Mouse (Mus musculus) intestine, embryonic 15.5 days (tissue): ENCODE results near the gene Gabarapl2. TPM values are rescaled to one million over a fixed set of nuclear protein-coding genes. Genes with fewer than 3 reads are reported as not detected.
A peak's percentile ranks its signal among the peaks of the same experiment; 100 is the strongest.

Source experiments
- ATAC-seq: fragments of 200-750 bp; cut with Nextera tagmentation; 2 replicates; pipeline ENCODE4 v1.8.0; 2017; ENCODE audit warnings: moderate TSS enrichment, moderate library complexity
- H3K27ac ChIP-seq: fragments of 300-500 bp; sonication (generic); 2 replicates; pipeline ENCODE4 v1.5.1; 2015; ENCODE audit warnings: mild to moderate bottlenecking, inconsistent platforms
- H3K27me3 ChIP-seq: fragments of 300-500 bp; sonication (generic); replicated peaks from 2 replicates; pipeline ENCODE4 v1.6.1; 2015; ENCODE audit warnings: inconsistent platforms
- H3K36me3 ChIP-seq: fragments of 300-500 bp; sonication (generic); 2 replicates; pipeline ENCODE4 v1.6.1; 2015; ENCODE audit warnings: inconsistent platforms
- H3K4me1 ChIP-seq: fragments of 300-500 bp; sonication (generic); replicated peaks from 2 replicates; pipeline ENCODE4 v1.6.1; 2015; ENCODE audit warnings: inconsistent platforms
- H3K4me2 ChIP-seq: fragments of 300-500 bp; sonication (generic); replicated peaks from 2 replicates; pipeline ENCODE4 v1.6.1; 2015; ENCODE audit warnings: mild to moderate bottlenecking, inconsistent platforms
- H3K4me3 ChIP-seq: fragments of 300-500 bp; sonication (generic); replicated peaks from 2 replicates; pipeline ENCODE4 v1.5.1; 2015; ENCODE audit warnings: inconsistent platforms
- H3K9ac ChIP-seq: fragments of 300-500 bp; sonication (generic); 2 replicates; pipeline ENCODE4 v1.6.1; 2015; ENCODE audit warnings: inconsistent platforms
- H3K9me3 ChIP-seq: fragments of 300-500 bp; sonication (generic); 2 replicates; pipeline ENCODE4 v1.6.1; 2016; ENCODE audit warnings: inconsistent platforms
- WGBS: fragments of 180-500 bp; shearing (Covaris S2); methylation state at CpG from one replicate; pipeline ENCODE4 v1.1.7; 2015; 5-methylcytosine and 5-hydroxymethylcytosine counted together
- polyA plus RNA-seq: library from polyadenylated mRNA; unstranded; fragments of >200 nt; fragmentation: Nextera tagmentation; extraction: Ambion mirVana; gene quantifications from 2 replicates; pipeline ENCODE4 v1.2.1, GENCODE M21; 2015

The Gabarapl2 gene
- polyA plus RNA-seq, 1 experiment from 2014 or later, result 215 TPM

GRCm38 (mm10) chr8:111982116-111982515 is 41.6 kb downstream of the Gabarapl2 start:
- H3K4me1 ChIP-seq, result no peaks in the 10 kb centered on the region
- H3K27ac ChIP-seq, result no peak overlapping the region
- ATAC-seq, result no peak
- H3K9me3 ChIP-seq, result no peaks in the 10 kb centered on the region
- H3K27me3 ChIP-seq, result no peaks in the 10 kb centered on the region
- no peak overlapping the region for H3K4me3 ChIP-seq
- H3K36me3 ChIP-seq, result 0 out of 2 replicates have a peak, but pooled peaks cover 10% of the 10 kb centered on the region
- H3K4me2 ChIP-seq, result no peak overlapping the region
- no peak overlapping the region for H3K9ac ChIP-seq
- 73% methylated on average over 7 of the region's 7 CpGs for WGBS

GRCm38 (mm10) chr8:111984511-111984910 is 44.0 kb downstream of the Gabarapl2 start:
- H3K4me1 ChIP-seq, result no peaks in the 10 kb centered on the region

GRCm38 (mm10) chr8:111989911-111990310 is 49.4 kb downstream of the Gabarapl2 start:
- Histone ChIP-seq H3K27ac (no peak overlapping the region), H3K4me3 (no peak overlapping the region), H3K27me3 (no peaks in the 10 kb centered on the region), H3K4me1 (0 out of 2 replicates have a peak, but pooled peaks cover 3% of the 10 kb centered on the region), H3K4me2 (no peak overlapping the region), H3K9me3 (no peaks in the 10 kb centered on the region), H3K36me3 (peaks cover 21% of the 10 kb centered on the region), H3K9ac (no peak overlapping the region)
- ATAC-seq, result peak; percentile 1; the same call in 1 of the 2 replicates
- 12% methylated on average over 7 of the region's 7 CpGs for WGBS

More at GRCm38 (mm10) chr8:111984511-111984910, 44.0 kb downstream of the Gabarapl2 start:
- 72% methylated on average over 10 of the region's 10 CpGs for WGBS
- Histone ChIP-seq H3K9me3 (no peaks in the 10 kb centered on the region), H3K27me3 (no peaks in the 10 kb centered on the region), H3K4me3 (no peak overlapping the region), H3K36me3 (peaks cover 18% of the 10 kb centered on the region; the same call in 1 of the 2 replicates), H3K4me2 (no peak overlapping the region), H3K27ac (no peak overlapping the region), H3K9ac (no peak overlapping the region)
- ATAC-seq, result no peak

- H3K9me3 ChIP-seq, result no peaks in the 10 kb centered on the region
- ATAC-seq, result no peak
- no peaks in the 10 kb centered on the region for H3K27me3 ChIP-seq
- no peak overlapping the region for H3K27ac ChIP-seq
- H3K4me2 ChIP-seq, result peak overlapping the region; percentile 63
- 59% methylated on average over 8 of the region's 8 CpGs for WGBS
- H3K9ac ChIP-seq, result peak overlapping the region; percentile 78; the same call in 1 of the 2 replicates
- H3K4me1 ChIP-seq, result 0 out of 2 replicates have a peak, but pooled peaks cover 3% of the 10 kb centered on the region
- peaks cover 19% of the 10 kb centered on the region for H3K36me3 ChIP-seq
- peak overlapping the region; percentile 82 for H3K4me3 ChIP-seq
Measured at GRCm38 (mm10) chr8:111991278-111991677, 50.8 kb downstream of the Gabarapl2 start.

- Histone ChIP-seq H3K27ac (0 out of 2 replicates have a peak within 1 kb of the TSS, but pooled peaks have one; percentile 23), H3K27me3 (no peaks in the 10 kb centered on the region), H3K4me1 (0 out of 2 replicates have a peak, but pooled peaks cover 3% of the 10 kb centered on the region), H3K9ac (peak within 1 kb of the TSS; percentile 78), H3K4me3 (peak within 1 kb of the TSS; percentile 82), H3K9me3 (no peaks in the 10 kb centered on the region), H3K4me2 (peak within 1 kb of the TSS; percentile 63), H3K36me3 (peaks cover 25% of the 10 kb centered on the region)
- WGBS, result 4% methylated on average over 33 of the region's 33 CpGs
- ATAC-seq, result peak; percentile 97
Measured at GRCm38 (mm10) chr8:111992013-111992702, 51.7 kb downstream of the Gabarapl2 start, which contains the start of gene Adat1. TSS of gene Adat1 (minus strand) at chr8:111992302.

GRCm38 (mm10) chr8:111992703-111993039 is 52.2 kb downstream of the Gabarapl2 start:
- no peak for ATAC-seq
- H3K4me1 ChIP-seq, result 0 out of 2 replicates have a peak, but pooled peaks cover 3% of the 10 kb centered on the region
- H3K4me2 ChIP-seq, result peak overlapping the region; percentile 63; the same call in 1 of the 2 replicates
- H3K9me3 ChIP-seq, result no peaks in the 10 kb centered on the region
- WGBS, result 59% methylated on average over 3 of the region's 3 CpGs
- peaks cover 27% of the 10 kb centered on the region for H3K36me3 ChIP-seq
- no peak overlapping the region for H3K4me3 ChIP-seq
- H3K9ac ChIP-seq, result no peak overlapping the region
- no peak overlapping the region for H3K27ac ChIP-seq
- H3K27me3 ChIP-seq, result no peaks in the 10 kb centered on the region

Other genes starting within 250 kb of the Gabarapl2 start
- gene Ctrb1, start 249.7 kb upstream of the Gabarapl2 start, polyA plus RNA-seq, result 1,145 and 3,143 TPM in 2 replicates
- gene Bcar1, start 196.9 kb upstream of the Gabarapl2 start, polyA plus RNA-seq, result 40.8 and 44.2 TPM in 2 replicates
- 182 and 187 TPM in 2 replicates for gene Cfdp1, start 86.4 kb upstream of the Gabarapl2 start, polyA plus RNA-seq
- 15.9 and 16.0 TPM in 2 replicates for gene Tmem170, start 64.0 kb upstream of the Gabarapl2 start, polyA plus RNA-seq
- gene Chst5, start 30.3 kb upstream of the Gabarapl2 start, polyA plus RNA-seq, result 1.2 and 1.7 TPM in 2 replicates
- 9.3 and 11.5 TPM in 2 replicates for gene Tmem231, start 6.8 kb upstream of the Gabarapl2 start, polyA plus RNA-seq
- 7.7 and 8.3 TPM in 2 replicates for gene Adat1, start 51.6 kb downstream of the Gabarapl2 start, polyA plus RNA-seq
- gene Kars, start 70.6 kb downstream of the Gabarapl2 start, polyA plus RNA-seq, result 181 and 195 TPM in 2 replicates
- gene Terf2ip, start 70.7 kb downstream of the Gabarapl2 start, polyA plus RNA-seq, result 18.2 and 19.0 TPM in 2 replicates
- gene Gm6793, start 74.3 kb downstream of the Gabarapl2 start, polyA plus RNA-seq, result 0.57 and 0.63 TPM in 2 replicates